Mouse (Mus musculus) CD4-positive, CD25-positive, alpha-beta regulatory T cell, adult 2 months (primary cell): ENCODE data around the gene Pa2g4.

ENCODE experiments used
- DNase-seq: peaks from one replicate; pipeline ENCODE4 v3.0.0-alpha.2; 2012; ENCODE audit warnings: low read depth, low spot score

Gene Pa2g4

GRCm38 (mm10) chr10:128536266-128536940 lies 29.4 kb downstream of the Pa2g4 start:
- peak; percentile 96 for DNase-seq

- DNase-seq: no peak
Measured at GRCm38 (mm10) chr10:128535624-128536265, 30.0 kb downstream of the Pa2g4 start.

- no peak for DNase-seq
Measured at GRCm38 (mm10) chr10:128535206-128535605, 30.6 kb downstream of the Pa2g4 start.

GRCm38 (mm10) chr10:128526366-128527356 lies 39.1 kb downstream of the Pa2g4 start:
- peak; percentile 53 for DNase-seq

GRCm38 (mm10) chr10:128525671-128526308 lies 40.0 kb downstream of the Pa2g4 start, which contains the start of gene Esyt1:
TSS of gene Esyt1 (minus strand) at chr10:128525871.
- DNase-seq: peak; percentile 96

- DNase-seq: peak; percentile 86
Measured at GRCm38 (mm10) chr10:128524732-128525662, 40.8 kb downstream of the Pa2g4 start.

- DNase-seq: peak; percentile 54
Measured at GRCm38 (mm10) chr10:128524111-128524731, 41.6 kb downstream of the Pa2g4 start.

- no peak for DNase-seq
Measured at GRCm38 (mm10) chr10:128522351-128522750, 43.4 kb downstream of the Pa2g4 start.

- no peak for DNase-seq
Measured at GRCm38 (mm10) chr10:128520591-128520990, 45.2 kb downstream of the Pa2g4 start.

- peak; percentile 64 for DNase-seq
Measured at GRCm38 (mm10) chr10:128518833-128519232, 47.0 kb downstream of the Pa2g4 start.

- DNase-seq: no peak
Measured at GRCm38 (mm10) chr10:128516677-128517076, 49.1 kb downstream of the Pa2g4 start.

GRCm38 (mm10) chr10:128516029-128516428 lies 49.8 kb downstream of the Pa2g4 start:
- DNase-seq: no peak

GRCm38 (mm10) chr10:128515044-128515443 lies 50.7 kb downstream of the Pa2g4 start:
- no peak for DNase-seq

- DNase-seq: no peak
Measured at GRCm38 (mm10) chr10:128511761-128512160, 54.0 kb downstream of the Pa2g4 start.

- DNase-seq: no peak
Measured at GRCm38 (mm10) chr10:128511189-128511588, 54.6 kb downstream of the Pa2g4 start.

- DNase-seq: no peak
Measured at GRCm38 (mm10) chr10:128510301-128510700, 55.5 kb downstream of the Pa2g4 start.

- no peak for DNase-seq
Measured at GRCm38 (mm10) chr10:128509831-128510230, 56.0 kb downstream of the Pa2g4 start.

GRCm38 (mm10) chr10:128509203-128509602 lies 56.6 kb downstream of the Pa2g4 start:
- no peak for DNase-seq

GRCm38 (mm10) chr10:128508260-128508659 lies 57.5 kb downstream of the Pa2g4 start:
- no peak for DNase-seq
